Mouse (Mus musculus): ENCODE measurements around the gene Gm20909.
"Not testable (repeated sequence)": the region's sequence is repeated elsewhere in the genome, so short reads cannot be mapped to it uniquely, and the experiment has no call there.

Gene Gm20909

GRCm38 (mm10) chrY:21164270-21164669 lies at the start of gene Gm20909:
Gene Gm20909 (plus strand): TSS chrY:21164570.
- TF ChIP-seq GATA4 (IDR thresholded peaks at IDR 0.05; ENCODE audit: insufficient replicate concordance, low read length), result not testable (repeated sequence)
